Mouse (Mus musculus): ENCODE measurements around the gene Itprid2. TPM values are rescaled to one million over a fixed set of nuclear protein-coding genes. Genes with fewer than 3 reads are reported as not detected.

Gene Itprid2
- polyA plus RNA-seq, 1 experiment from 2014 or later: 9.1 TPM

GRCm38 (mm10) chr2:79653093-79653808, 18.1 kb downstream of the Itprid2 start:
- Histone ChIP-seq H3K4me2 (replicated peaks) (no peak overlapping the region), H3K4me1 (no peaks in the 10 kb centered on the region), H3K9ac (no peak overlapping the region), H3K27ac (no peak overlapping the region), H3K36me3 (peaks cover 36% of the 10 kb centered on the region), H3K4me3 (no peak overlapping the region), H3K27me3 (no peaks in the 10 kb centered on the region), H3K9me3 (no peaks in the 10 kb centered on the region)
- ATAC-seq (ENCODE audit: low FRiP score, low read depth): no peak
- 74% methylated on average over 6 of the region's 6 CpGs for WGBS

DNA sequence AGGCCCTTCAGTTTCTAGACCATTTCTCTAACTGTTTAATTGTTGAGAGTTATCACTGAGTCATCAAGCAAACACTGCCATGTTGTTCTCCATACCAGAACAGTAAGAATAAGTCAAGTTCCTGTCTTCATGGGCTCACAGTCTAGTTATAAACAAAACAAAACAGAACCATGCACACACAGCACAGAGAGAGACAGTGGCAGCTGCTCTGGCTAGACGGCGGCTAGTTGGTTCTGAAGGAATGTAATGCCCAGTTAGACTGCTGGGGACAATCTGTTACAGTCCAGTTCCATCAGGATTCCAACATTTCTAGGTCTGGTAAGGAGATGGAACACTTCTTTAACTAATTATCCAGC, 18.6 kb downstream of the Itprid2 start:
- ATAC-seq (ENCODE audit: low FRiP score, low read depth): no peak
- no peak overlapping the region for H3K4me3 ChIP-seq
- no peaks in the 10 kb centered on the region for H3K4me1 ChIP-seq
- no peak overlapping the region for H3K9ac ChIP-seq
- no peaks in the 10 kb centered on the region for H3K9me3 ChIP-seq
- H3K27ac ChIP-seq: no peak overlapping the region
- no peaks in the 10 kb centered on the region for H3K27me3 ChIP-seq
- H3K36me3 ChIP-seq: peaks cover 41% of the 10 kb centered on the region
- WGBS: 84% methylated on average over 2 of the region's 2 CpGs
- H3K4me2 ChIP-seq (replicated peaks): no peak overlapping the region

DNA sequence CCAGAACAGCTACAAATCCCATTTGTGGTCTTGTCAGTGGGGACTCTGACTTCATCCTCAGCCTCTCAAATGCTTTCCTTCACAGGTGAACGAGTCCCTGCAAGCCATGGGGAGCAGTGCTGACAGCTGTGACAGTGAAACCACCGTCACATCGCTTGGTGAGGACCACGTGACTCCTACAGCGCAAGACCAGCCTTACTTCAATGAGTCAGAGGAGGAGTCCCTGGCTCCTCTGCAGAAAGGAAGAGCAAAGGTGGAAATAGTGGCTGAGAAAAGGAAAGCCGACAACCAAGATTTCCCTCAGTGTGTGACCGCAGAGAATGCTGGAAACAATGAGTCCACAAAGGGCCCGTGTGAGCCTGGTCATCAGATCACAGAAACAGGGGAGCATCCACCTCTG, 21.9 kb downstream of the Itprid2 start:
- WGBS: 81% methylated on average over 8 of the region's 8 CpGs

DNA sequence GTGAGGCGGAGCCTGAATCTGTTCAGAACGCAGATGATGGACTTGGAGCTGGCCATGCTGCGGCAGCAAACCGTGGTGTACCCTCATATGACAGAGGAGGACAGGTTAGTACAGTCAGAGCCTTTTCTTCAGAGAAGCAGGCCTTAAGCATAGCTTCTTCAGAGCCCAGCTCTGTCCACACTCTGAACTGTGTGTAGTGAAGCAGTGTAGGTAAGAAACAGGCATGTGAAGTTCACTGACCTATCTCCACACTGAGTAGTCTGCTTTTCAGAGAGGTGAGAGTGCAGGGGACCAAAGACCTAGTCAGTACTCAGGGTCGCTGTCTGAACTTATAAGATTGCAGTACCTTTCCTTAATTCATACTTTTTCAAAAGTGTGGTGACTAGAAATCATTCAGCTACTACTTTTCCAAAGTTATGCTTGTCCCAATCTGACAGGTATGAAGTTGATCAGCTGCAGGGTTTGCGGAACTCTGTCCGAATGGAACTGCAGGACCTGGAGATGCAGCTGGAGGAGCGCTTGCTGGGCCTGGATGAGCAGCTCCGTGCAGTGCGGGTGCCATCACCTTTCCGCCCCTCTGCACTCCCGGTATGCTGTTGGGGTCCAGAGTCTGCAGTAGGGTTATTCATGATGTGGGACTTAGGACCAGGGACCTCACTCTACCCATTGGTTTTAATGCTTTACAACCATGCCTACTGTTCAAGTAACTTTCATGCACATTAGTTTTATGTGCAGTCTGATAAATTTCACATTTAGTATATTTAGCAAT, 25.4 kb downstream of the Itprid2 start:
- Histone ChIP-seq H3K27me3 (no peaks in the 10 kb centered on the region), H3K9me3 (no peaks in the 10 kb centered on the region), H3K27ac (no peak overlapping the region), H3K4me1 (peaks cover 3% of the 10 kb centered on the region), H3K4me3 (no peak overlapping the region), H3K36me3 (peaks cover 64% of the 10 kb centered on the region), H3K9ac (no peak overlapping the region), H3K4me2 (replicated peaks) (no peak overlapping the region)
- ATAC-seq (ENCODE audit: low FRiP score, low read depth): no peak
- 89% methylated on average over 12 of the region's 12 CpGs for WGBS

More for the DNA sequence above, 21.9 kb downstream of the Itprid2 start:
- Histone ChIP-seq H3K4me2 (replicated peaks) (no peak overlapping the region), H3K9me3 (no peaks in the 10 kb centered on the region), H3K27ac (no peak overlapping the region), H3K36me3 (peaks cover 63% of the 10 kb centered on the region), H3K27me3 (no peaks in the 10 kb centered on the region), H3K9ac (no peak overlapping the region), H3K4me1 (no peaks in the 10 kb centered on the region), H3K4me3 (no peak overlapping the region)
- ATAC-seq (ENCODE audit: low FRiP score, low read depth): no peak

- 57% methylated on average over 7 of the region's 7 CpGs for WGBS
- Histone ChIP-seq H3K9ac (no peak overlapping the region), H3K36me3 (peaks cover 65% of the 10 kb centered on the region)
Observed at GRCm38 (mm10) chr2:79661486-79662104, 26.4 kb downstream of the Itprid2 start.

DNA sequence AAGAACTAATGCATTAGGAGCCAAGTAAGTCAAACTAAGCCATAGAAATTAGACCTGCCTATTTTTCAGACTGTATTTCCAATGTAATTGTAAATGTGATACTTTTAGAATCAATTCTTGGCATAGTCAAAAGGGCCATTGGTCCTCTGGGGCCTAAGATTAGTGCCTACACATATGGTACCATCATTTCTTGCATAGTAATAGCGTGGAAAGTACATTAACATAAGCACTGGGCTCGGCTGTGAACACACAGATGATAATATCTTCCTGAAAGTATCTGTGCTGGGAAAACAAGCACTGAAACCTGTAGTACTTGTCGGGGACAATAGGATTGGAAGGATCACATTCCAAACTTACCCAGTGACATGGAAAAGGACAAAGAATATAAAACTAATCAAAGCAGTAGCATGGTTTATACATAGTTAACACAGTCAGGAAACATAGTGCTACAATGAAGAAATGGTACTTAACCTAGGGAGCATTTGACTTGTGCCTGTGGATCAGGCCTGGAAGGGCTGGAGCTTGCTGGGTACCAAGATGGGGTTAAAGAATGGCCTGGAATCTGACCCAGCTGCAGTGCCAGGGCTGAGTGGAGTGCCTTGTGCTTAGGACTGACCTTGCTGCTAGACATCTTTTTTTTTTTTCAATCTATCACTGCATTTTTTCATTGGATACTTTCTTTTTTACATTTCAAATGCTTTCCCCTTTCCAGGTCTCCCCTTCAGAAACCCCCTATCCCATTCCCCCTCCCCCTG, 29.6 kb downstream of the Itprid2 start:
- no peak overlapping the region for H3K4me3 ChIP-seq
- WGBS: 78% methylated on average over 3 of the region's 3 CpGs
- no peak overlapping the region for H3K27ac ChIP-seq
- H3K27me3 ChIP-seq: no peaks in the 10 kb centered on the region
- H3K4me1 ChIP-seq: peaks cover 14% of the 10 kb centered on the region
- H3K9ac ChIP-seq: no peak overlapping the region
- no peak for ATAC-seq (ENCODE audit: low FRiP score, low read depth)
- peaks cover 41% of the 10 kb centered on the region for H3K36me3 ChIP-seq
- H3K4me2 ChIP-seq (replicated peaks): no peak overlapping the region
- H3K9me3 ChIP-seq: no peaks in the 10 kb centered on the region

More at GRCm38 (mm10) chr2:79661486-79662104, 26.4 kb downstream of the Itprid2 start:
- H3K27ac ChIP-seq: no peak overlapping the region
- peaks cover 5% of the 10 kb centered on the region for H3K4me1 ChIP-seq
- H3K4me2 ChIP-seq (replicated peaks): no peak overlapping the region
- H3K4me3 ChIP-seq: no peak overlapping the region
- no peaks in the 10 kb centered on the region for H3K9me3 ChIP-seq
- no peaks in the 10 kb centered on the region for H3K27me3 ChIP-seq
- ATAC-seq (ENCODE audit: low FRiP score, low read depth): no peak

- H3K27ac ChIP-seq: no peak overlapping the region
Observed at GRCm38 (mm10) chr2:79665492-79665891, 30.3 kb downstream of the Itprid2 start.

DNA sequence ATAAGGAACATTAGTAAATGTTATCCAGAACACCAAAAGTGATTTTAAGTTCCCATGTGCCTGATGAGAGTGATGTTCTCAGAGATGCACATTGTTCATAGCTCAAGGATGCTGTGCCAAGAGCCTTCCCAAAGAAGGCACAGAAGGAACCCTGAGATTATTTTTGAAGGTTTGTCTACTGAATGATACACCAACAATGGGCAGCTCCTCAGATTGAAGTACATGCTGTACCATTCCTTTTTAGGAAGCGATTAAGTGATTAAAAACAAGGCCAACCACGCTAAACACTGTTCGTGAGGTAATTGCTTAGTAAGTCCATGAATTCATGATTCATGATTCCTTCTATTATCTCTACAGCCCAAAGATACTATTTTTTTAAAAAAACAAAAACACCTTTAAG, 40.1 kb downstream of the Itprid2 start:
- no peak overlapping the region for H3K9ac ChIP-seq
- H3K4me2 ChIP-seq (replicated peaks): no peak overlapping the region
- H3K9me3 ChIP-seq: no peaks in the 10 kb centered on the region
- peaks cover 22% of the 10 kb centered on the region for H3K36me3 ChIP-seq
- no peak overlapping the region for H3K4me3 ChIP-seq
- 95% methylated on average over 3 of the region's 3 CpGs for WGBS
- H3K4me1 ChIP-seq: no peaks in the 10 kb centered on the region
- no peak overlapping the region for H3K27ac ChIP-seq
- no peak for ATAC-seq (ENCODE audit: low FRiP score, low read depth)
- no peaks in the 10 kb centered on the region for H3K27me3 ChIP-seq

More at GRCm38 (mm10) chr2:79665492-79665891, 30.3 kb downstream of the Itprid2 start:
- H3K4me2 ChIP-seq (replicated peaks): no peak overlapping the region
- peaks cover 35% of the 10 kb centered on the region for H3K36me3 ChIP-seq
- no peak overlapping the region for H3K4me3 ChIP-seq
- no peaks in the 10 kb centered on the region for H3K27me3 ChIP-seq
- no peak for ATAC-seq (ENCODE audit: low FRiP score, low read depth)
- 38% methylated on average over 3 of the region's 3 CpGs for WGBS
- H3K4me1 ChIP-seq: peaks cover 15% of the 10 kb centered on the region
- no peak overlapping the region for H3K9ac ChIP-seq
- H3K9me3 ChIP-seq: no peaks in the 10 kb centered on the region

- H3K4me1 ChIP-seq: no peaks in the 10 kb centered on the region
- no peak overlapping the region for H3K9ac ChIP-seq
- H3K4me3 ChIP-seq: no peak overlapping the region
- ATAC-seq (ENCODE audit: low FRiP score, low read depth): no peak
- no peak overlapping the region for H3K4me2 ChIP-seq (replicated peaks)
- 84% methylated on average over 1 of the region's 1 CpGs for WGBS
- H3K36me3 ChIP-seq: peaks cover 15% of the 10 kb centered on the region; the same call in 1 of the 2 replicates
- H3K27me3 ChIP-seq: no peaks in the 10 kb centered on the region
- H3K9me3 ChIP-seq: no peaks in the 10 kb centered on the region
- H3K27ac ChIP-seq: no peak overlapping the region
Observed at GRCm38 (mm10) chr2:79677663-79678257, 42.6 kb downstream of the Itprid2 start.

- Histone ChIP-seq H3K4me3 (no peak overlapping the region), H3K27ac (no peak overlapping the region), H3K9me3 (no peaks in the 10 kb centered on the region), H3K9ac (no peak overlapping the region), H3K27me3 (no peaks in the 10 kb centered on the region), H3K4me2 (replicated peaks) (no peak overlapping the region), H3K4me1 (no peaks in the 10 kb centered on the region), H3K36me3 (no peaks in the 10 kb centered on the region; the same call in 1 of the 2 replicates)
- 78% methylated on average over 4 of the region's 4 CpGs for WGBS
- no peak for ATAC-seq (ENCODE audit: low FRiP score, low read depth)
Observed at GRCm38 (mm10) chr2:79681672-79682071, 46.5 kb downstream of the Itprid2 start.

DNA sequence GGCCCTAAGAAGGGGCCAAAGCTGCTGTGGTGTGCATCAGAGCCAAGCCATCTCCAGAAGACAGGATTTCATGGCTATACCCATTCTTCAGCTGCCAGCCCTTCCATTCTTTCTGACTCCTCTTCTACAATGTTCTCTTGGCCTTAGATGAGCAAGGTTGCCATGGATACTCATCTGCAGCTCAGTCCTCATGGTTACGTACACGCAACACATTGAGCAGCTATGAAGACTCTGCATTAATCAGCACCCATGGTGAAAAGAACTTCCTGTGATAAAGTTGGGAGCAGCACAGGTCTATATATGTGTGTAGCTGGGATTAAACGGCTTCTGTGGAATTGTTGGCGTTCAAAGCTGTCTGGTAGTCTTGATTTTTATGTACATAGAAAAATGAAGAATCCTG, 48.1 kb downstream of the Itprid2 start:
- H3K4me3 ChIP-seq: no peak overlapping the region
- no peaks in the 10 kb centered on the region for H3K27me3 ChIP-seq
- ATAC-seq (ENCODE audit: low FRiP score, low read depth): no peak
- H3K36me3 ChIP-seq: no peaks in the 10 kb centered on the region; the same call in 1 of the 2 replicates
- no peaks in the 10 kb centered on the region for H3K4me1 ChIP-seq
- no peak overlapping the region for H3K9ac ChIP-seq
- H3K27ac ChIP-seq: no peak overlapping the region
- H3K9me3 ChIP-seq: no peaks in the 10 kb centered on the region
- WGBS: 95% methylated on average over 4 of the region's 4 CpGs
- no peak overlapping the region for H3K4me2 ChIP-seq (replicated peaks)

All from limb, embryonic 13.5 days (tissue).